Mouse (Mus musculus): ENCODE data around the gene Serhl.

DNA sequence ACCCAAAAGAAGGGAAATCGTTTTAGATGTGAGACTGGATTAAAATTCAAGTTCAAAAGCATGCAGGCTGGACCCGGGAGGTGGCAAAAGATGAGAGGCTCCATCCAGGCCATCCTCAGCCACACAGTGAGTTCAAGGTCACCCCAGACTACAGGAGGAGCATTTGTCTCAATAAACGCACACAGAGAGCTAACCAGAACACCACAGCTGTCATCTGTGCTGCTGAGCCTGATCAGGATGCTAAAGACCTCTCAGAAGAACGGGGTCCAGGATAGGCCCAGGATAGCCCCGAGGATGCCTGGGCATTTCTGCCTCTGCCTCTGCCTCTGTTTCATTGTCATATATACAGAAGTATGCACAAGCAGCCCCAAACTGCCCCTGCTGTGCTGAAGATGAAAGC lies 33.7 kb upstream of the Serhl start:
- TF ChIP-seq SIN3A (IDR thresholded peaks at IDR 0.05; ENCODE audit: low read length) (no peak), EP300 (IDR thresholded peaks at IDR 0.05; ENCODE audit: low read length) (no peak), TCF12 (IDR thresholded peaks at IDR 0.05; ENCODE audit: low read depth, low read length) (no peak), CTCF (conservative IDR thresholded peaks at IDR 0.05 in 1 of 2, IDR thresholded peaks at IDR 0.05 in 1 of 2; ENCODE audit: low read depth in 2 of 2, low read length in 2 of 2) (no peak), PAX5 (IDR thresholded peaks at IDR 0.05; ENCODE audit: low read length) (no peak), CHD2 (IDR thresholded peaks at IDR 0.05; ENCODE audit: low read length) (no peak), MAFK (IDR thresholded peaks at IDR 0.05; ENCODE audit: insufficient replicate concordance, low read length) (no peak), ZKSCAN1 (IDR thresholded peaks at IDR 0.05; ENCODE audit: borderline replicate concordance, low read depth, low read length) (no peak), GABPA (IDR thresholded peaks at IDR 0.05; ENCODE audit: insufficient replicate concordance, low read depth, low read length) (no peak), POLR2A (IDR thresholded peaks at IDR 0.05; ENCODE audit: low read depth, low read length) (no peak), TBP (conservative IDR thresholded peaks at IDR 0.05; ENCODE audit: low read depth, low read length) (no peak), ZNF384 (IDR thresholded peaks at IDR 0.05; ENCODE audit: low read depth, low read length) (no peak), KAT2A (IDR thresholded peaks at IDR 0.05; ENCODE audit: insufficient replicate concordance, low read length) (no peak), RCOR1 (conservative IDR thresholded peaks at IDR 0.05; ENCODE audit: low read depth, low read length) (no peak)

All from CH12.LX (cell line).